Mouse (Mus musculus) kidney, postnatal 25 days (tissue): ENCODE measurements at regions not wholly inside any gene's neighbourhood (a gene's known extent, or its start where the extent isn't known, plus 50 kb on each side); places are given as distances from the start of the nearest gene placed in this dataset.
"Not testable (repeated sequence)": the region's sequence is repeated elsewhere in the genome, so short reads cannot be mapped to it uniquely, and the experiment has no call there.

Source experiments
- DNase-seq, 2 experiments: peaks; one replicate each; pipeline ENCODE4 v3.0.0; 2021; ENCODE audit warnings: mixed read lengths in 2 of 2

DNA sequence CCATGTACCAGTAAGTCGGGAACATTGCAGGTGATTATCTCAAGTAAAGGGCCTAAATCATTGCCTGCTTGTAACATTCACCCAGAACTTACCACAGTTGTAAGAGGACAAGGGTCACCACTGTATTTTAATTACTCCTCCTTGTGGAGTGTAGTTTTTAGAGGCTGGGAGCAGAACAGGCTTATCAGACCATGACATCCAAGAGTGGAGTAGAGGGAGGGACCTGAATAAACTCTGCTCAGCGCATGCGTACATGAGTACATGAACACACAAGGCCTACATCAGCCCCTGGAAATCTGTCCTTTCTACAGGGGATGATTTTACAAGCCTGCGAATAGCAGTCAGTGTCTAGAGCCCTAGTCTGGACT is 456.4 kb downstream of the Cbln4 start:
- DNase-seq: peak; percentile 15 to 45

DNA sequence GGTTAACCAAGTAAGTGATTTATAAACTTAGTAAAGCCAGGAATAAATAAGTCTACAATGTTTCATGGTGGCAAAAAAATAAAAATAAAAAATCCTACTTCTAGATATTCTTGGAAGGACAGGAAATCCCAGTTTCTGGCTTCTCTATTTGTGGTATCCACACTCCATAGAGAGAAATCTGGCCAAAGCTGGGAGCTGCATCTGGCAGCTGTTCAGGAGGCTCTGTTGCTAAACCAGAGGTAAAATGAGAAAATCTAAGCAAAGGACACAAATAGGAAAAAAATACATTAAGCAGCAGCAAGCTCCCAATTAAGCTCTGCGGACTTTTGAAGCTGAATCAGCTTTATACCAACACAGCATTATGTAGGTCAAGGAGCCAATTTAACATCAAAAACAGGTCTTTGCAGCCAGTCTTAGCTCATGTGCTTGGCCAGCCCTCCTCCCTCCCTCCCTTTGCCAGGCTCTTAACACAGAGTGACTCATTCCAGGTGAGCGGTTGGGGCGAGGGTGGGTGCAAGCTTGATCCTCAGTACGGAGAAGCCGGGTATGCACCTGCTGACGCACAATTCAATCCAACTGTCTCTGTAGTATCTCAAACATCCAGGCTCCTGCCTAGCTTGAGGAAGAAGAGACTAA is 456.9 kb downstream of the Cbln4 start:
- peak; percentile 7 to 40 for DNase-seq

DNA sequence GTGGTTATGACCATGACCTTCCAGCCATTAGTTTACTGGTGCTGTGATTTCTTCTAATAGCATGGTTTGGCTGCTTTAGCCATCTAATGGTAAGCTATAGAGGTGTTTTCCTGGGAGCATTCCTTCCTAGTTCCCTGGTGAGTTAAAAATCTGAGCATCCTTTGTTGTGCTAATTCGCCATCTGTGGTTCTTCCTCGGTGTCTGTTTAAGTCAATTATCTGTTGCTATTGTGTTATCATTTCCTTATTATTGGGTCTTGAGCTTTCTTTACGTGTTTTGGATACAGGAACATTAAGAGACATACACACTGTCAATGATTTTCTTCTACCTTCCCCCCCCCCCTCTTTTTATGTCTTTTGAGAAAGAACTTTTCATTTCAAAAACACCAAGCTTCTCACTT is 468.9 kb downstream of the Cbln4 start:
- DNase-seq: no peak

DNA sequence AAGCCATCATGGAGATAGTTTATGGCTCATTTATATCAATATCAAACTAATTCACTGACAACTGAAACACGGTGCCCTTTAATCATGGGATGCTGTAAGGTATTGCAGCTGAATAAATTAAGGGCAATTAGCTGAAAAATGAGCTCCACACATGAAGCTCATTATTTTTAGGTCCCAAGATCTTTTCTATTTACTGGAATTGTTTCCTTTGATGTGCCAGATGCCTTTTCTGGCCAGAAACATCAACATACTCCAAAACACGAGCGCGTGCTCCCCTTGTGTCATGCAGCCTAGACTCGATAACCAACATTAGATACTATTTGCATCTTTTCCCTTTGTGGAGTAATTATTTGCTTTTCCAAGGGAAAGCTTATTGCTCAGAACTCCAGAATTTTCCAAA is 480.6 kb downstream of the Cbln4 start:
- DNase-seq: no peak

DNA sequence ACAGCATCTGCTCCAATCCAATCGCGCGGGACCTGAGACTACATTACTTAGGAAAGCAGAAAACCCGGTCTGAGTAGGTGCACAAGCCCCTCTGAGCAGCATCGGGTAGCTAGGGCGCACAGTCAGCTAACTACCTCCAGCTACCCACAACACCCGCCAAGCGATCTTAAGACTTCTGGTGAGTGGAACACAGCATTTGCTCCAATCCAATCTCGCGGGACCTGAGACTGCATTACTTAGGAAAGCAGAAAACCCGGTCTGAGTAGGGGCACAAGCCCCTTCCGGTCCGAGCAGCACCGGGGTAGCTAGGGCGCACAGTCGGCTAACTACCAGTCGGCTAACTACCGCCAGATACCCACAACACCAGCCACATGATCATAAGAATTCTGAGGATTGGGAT is 500.5 kb downstream of the Cbln4 start:
- DNase-seq: not testable (repeated sequence)

DNA sequence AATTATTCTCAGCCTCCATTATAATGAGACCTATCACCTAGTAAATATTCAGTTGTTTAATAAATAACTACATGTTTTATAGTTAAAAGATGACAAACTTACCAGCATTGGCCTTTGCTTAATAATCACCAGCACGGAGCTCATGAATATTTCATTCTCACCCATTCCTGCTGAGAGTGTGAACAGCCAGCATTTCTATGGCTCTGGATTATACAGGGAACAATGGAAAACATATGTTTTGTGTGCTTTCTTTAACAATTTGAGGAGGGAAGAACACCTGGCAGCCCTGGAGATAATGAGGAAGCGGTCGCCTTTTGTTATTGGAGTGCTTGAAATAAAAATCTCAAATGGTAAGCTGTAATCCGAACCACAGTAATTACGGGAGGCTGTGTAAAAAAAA is 528.4 kb downstream of the Cbln4 start:
- DNase-seq: no peak

DNA sequence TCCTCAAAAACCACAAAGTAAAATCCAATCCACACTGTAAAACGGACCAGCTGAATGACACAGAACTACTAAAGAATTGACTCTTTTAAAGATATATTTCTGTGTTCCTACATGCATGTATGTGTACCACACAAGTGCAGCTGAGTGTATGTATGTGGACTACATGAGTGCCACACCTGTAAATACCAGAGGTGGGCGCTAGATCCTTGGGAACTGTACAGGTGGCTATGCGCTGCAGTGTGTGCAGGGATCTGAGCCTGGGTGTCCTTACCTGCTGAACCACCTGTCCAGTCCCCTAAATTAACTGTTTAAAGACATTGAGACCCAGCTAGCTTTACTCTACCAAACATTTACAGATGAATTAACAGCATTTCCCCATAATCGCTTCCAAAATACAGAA is 546.6 kb downstream of the Cbln4 start:
- DNase-seq: no peak

DNA sequence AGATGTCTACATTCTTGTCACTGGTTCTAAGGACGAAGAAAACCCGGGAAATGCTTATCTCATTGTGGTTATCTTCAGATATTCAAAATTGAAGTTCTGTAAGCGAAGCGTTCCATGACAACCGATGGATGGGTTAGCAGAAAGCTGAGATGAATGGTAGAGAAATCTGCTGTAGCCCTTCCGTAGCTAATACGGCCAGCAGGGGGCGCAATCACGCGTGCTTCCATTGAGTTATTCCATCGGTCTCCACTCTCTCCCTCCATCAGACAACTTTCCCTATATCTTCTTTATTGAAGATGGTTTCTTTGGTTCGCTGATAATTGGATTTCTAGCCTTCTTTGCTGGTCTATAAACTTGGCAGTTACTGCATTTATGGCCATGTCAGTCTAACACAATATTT is 549.5 kb downstream of the Cbln4 start:
- peak in 1 of 2 experiments; percentile 73 for DNase-seq

DNA sequence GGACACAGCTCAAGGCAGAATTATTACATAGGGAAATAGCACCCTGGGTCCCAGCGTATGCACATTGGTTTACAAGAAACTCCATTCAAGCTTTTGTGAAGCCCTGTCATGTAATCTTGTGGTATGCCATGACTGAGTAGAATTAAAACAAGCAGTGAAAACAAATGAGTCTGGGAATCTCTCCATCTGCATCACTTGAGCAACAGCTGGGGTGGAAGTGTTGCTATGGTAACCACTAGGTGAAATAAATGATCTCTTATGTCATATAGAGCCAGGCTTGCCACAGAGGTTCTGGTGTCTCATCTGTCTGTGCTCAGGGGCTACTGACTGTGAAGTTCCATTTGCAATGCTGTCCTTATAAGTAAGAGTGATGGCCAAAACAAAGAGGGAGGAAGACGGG is 556.0 kb downstream of the Cbln4 start:
- no peak for DNase-seq

DNA sequence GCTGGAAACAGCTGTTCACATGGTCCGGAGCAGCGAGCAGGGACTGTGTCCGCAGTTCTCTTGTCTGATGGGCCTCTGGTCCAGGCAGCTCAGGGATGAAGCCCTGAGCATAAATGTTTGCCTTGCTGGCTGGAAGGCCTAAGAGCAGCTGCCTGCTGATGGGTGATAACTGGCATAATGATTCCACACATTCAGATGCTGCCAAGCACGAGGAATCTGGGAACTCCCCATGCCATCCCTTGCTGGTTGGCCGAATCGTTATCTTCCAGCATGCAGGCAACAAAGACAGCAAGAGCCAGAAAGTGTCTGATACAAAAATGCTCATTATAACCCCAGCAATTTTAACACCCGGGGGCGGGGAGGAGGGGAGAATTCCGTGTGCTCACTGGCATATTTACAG is 590.0 kb downstream of the Cbln4 start:
- no peak for DNase-seq

DNA sequence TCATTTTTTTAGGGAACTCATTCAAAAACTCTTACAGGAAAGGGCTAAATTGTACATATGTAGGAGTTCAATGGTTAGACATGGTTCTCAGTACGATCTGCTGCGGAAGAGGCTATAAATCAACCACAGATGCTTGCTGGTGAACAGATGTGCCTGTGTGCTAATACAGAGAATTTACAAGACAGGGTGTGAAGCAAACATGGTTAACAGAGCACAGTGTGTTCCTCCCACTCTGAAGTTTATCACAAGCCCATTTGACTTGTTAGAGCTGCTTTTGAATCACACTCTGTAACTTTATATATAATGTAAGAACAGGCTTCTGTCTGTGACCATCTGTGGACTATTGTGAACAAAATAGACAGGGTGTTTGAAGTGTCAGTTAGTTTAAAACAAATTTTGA is 637.2 kb downstream of the Cbln4 start:
- DNase-seq: no peak

DNA sequence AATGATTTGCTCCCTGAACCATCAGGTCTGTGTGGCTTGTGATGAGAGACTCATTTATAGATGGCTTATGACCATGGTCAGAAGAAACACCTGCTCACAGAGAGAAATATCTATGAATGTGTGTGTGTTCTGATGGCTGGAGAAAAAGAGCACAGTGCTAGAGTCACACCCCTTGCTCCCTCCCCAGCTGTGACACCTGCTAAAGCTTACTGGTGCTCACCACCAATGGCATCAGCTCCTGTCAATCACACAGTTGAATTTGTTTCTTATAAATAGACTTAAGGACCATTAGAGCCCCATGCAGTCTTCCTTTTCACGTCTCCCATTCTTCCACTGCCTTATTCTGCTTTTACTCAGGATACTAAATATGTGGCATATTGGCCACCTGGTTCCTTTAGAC is 654.3 kb downstream of the Cbln4 start:
- DNase-seq: no peak

DNA sequence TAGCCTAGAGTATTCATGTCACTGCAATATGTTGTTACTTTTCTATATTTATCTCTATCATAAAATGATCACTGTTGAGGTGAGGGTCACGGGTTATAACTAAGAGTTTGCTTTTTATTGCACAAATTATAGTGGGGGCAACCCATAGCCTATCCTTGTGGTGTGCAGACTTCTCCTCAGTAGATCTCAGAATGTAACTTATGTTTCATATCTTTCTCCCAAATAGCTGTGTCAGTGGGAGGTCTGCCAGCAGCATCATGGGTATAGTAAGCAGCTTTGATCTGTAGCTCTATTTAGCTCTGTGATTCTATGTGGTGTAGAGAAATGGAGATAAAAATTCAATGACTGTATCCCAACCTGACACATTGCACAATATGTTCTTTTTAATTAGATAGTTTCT is 641.9 kb downstream of the Dok5 start:
- no peak for DNase-seq

DNA sequence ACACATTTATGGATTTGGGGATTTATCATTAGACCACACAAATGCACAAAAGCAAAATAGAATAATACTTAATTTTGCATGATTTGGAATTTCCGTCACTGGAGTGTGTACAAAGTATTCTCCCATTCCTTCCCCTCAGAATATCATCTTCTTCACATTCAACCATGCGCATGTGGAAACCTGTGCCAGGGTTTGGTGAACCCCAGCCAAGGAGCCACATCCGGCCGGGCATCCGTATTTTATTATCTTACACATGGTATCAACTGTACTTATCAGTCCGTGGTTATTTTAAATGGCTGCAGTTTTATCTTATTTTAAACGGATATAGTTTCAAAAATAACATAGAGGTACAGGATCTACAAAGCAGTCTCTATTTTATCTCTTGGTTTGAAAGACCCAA is 641.4 kb downstream of the Dok5 start:
- no peak for DNase-seq

DNA sequence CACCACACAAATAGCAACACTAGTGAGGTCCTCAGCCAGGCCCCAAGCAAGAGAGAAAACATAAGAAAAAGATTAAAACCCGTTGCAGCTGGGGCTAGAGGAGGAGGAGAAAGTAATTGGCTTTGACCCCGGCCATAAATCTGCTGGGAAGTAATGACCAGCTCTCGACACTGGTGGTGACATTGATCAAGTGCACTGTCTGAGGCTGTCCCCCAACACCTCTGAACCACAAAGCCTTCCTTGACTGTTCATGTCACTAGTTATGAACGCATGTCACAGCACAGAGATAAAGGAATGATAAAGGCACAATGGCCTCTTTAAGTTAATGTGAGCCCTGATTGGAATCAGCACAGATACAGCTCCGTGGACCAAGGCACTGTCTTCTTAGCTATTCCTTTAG is 640.1 kb downstream of the Dok5 start:
- no peak for DNase-seq

DNA sequence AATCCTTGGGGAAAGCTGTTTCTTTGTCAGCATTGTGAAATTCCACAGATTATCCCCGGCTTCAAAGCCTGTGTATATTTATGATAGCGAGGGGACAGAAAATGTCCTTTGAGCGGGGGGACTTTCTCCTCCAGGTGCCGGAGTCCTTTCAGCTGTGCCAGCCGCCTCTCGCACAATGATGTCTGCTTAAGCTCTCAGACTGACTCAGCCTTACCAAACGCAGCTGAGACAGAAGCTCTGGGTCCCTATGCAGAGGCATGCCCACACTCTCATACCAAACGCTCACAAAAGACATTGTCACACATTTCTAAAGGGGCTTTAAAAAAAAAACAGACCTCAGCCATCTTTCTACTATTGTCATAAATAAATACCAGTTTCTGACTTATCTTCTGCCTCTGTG is 633.9 kb downstream of the Dok5 start:
- DNase-seq: no peak

DNA sequence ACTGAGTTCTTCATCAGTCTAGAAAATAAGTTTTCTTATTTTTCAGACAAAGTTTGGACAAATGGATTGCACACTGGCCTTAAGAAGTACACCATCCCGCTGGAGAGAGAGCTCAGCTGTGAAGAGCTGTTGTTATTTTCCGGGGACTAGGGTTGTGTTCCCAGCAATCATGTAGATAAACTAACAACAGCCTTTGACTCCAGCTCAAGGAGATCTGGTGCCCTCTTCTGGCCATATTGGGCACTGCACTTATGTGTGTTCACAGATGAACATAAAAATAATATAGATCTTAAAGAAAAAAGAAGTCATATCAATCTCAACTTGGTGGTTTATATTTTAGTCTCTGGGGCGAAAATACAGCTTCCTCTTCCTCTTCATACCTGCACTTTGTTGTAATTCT is 633.0 kb downstream of the Dok5 start:
- DNase-seq: peak in 1 of 2 experiments; percentile 14

DNA sequence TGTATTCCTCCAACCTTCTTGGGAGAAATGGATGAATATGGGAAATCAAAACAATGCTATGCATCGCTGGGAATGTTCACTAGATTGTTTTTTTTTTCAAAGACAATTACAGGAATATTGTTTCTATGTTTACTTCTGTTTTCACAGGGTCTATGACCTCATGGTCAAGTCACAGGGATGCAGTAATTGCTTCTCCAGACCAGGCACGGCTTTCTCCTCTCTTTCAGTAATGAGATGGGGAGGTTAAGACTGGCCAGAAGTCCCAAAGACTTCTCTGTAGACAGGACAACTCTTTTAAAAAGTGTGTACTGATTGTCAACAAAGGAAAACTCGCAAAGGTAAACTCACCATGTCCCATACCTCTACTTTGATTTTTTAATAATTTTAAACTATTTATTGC is 631.8 kb downstream of the Dok5 start:
- no peak for DNase-seq

DNA sequence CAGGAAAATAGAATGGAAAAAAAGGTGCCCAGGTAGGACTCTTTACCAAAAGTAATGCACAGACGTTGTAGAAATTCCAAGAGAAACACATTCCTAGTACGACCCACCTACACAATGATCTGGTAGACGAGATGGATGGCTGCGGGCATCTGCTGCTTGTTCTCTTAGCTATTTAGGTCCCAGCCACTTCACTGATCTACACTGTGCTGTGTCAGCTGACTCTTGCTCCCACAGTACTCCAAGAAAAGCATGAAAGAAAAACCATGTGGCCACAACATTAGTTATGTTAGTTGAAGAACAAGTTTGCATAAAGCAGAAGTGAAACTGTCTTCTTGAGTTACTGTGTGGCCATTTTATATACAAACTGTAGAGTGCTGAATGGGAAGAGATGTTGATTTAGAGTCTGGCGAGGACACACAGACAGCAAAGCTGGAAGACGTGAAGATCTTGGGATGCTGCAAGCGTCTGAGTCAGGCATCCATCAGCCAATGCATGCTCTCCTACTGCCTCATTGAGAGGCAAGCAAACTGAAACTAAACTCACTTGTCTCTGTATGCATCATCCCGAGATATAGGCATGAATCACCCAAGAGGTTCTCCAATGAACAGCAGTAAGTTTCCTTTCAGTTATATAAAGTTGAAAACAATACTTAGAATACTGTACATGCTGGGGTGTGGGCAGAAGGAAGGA is 626.6 kb downstream of the Dok5 start:
- no peak for DNase-seq

DNA sequence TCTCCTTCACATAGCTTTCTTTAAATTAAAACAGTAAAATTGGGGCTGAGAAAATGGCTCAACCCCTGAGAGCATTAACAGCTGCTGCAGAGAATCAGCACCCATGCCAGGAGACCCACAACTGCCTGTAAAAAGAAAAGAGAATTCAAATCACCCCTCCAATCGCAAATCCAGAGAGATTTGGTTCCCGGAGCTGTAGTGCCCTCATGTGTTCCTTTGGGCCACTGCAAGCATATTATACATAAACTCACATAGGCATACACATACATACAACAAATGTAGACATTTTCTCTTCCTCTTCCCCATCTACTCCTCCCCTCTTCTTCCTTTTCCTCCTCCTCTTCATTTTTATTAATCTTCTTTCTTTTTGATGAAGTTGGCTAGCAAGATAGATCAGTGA is 616.5 kb downstream of the Dok5 start:
- no peak for DNase-seq

DNA sequence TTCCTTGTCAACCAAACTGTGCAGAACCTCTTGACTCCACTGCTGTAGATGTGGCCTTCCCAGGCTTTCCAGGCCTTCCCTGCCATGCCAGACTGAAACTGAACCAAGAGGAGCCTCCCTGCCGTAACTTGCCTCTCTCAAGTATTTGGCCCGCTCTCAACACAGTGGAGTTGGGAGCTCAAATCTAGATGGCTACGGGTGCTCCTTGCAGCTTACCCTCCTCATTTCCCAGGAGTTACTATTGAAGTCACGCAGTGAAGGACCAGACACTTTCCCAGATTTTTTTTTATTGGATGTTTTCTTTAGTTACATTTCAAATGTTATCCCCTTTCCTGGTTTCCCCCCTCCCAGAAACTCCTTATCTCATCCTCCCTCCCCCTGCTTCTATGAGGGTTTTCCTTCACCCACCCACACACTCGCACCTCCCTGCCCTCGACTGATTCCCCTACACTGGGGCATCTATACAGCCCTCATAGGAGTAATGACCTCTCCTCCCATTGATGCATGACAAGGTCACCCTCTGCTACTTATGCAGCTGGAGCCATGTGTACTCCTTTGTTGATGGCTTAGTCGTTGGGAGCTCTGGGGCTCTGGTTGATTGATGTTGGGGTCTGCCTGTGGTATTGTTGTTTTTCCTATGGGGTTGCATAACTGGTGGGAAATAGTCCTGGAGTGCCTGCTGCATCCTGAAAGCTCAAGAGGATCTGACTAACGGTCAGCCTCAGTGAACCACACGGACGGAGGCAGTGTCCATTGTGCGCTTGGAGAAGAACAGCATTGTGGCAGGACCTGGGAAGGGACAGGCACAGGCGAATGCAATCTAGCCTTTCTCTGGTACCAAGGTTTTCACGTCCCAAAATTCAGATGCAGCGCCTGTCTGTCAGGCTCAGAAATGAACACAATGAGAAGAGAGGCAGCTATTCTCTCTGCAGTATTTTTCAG is 602.5 kb downstream of the Dok5 start:
- no peak for DNase-seq

DNA sequence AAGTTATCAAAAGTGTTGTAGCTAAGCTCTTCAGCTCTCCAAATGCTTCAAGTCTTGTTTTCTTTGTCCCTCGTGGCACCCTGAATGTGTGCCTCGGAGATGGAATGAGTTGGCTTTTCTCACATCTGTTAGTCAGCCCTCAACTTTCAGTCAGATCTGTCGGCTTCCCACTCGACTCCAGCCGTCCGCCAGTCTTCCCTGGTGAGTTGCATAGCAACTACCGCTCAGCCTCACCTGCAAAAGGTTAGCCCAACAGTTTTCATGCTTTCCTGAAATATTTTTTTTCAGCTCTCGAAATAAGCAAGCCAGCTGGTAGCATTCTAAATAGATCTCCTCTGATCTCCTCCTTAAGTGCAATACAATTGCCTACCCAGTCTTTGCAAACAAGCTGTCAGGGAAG is 601.2 kb downstream of the Dok5 start:
- no peak for DNase-seq

DNA sequence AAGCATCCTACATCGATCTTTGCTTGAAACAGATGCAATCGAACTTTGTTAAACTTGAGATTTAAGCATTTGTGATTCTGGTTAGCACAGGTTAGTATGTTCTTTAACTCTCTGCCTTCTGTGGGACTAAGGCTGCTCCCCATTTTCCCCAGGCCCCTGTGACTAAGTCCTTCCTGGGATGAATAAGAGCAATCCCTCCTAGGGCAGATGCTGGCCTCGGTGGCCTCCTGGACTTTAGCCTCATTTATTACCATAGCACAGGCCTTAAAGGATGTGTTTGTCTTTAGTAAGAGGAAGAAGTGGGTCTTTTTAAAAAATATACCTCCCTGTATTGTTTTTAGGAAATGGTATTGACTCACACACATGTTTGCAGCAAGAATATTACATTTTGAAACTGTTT is 599.9 kb downstream of the Dok5 start:
- DNase-seq: no peak

DNA sequence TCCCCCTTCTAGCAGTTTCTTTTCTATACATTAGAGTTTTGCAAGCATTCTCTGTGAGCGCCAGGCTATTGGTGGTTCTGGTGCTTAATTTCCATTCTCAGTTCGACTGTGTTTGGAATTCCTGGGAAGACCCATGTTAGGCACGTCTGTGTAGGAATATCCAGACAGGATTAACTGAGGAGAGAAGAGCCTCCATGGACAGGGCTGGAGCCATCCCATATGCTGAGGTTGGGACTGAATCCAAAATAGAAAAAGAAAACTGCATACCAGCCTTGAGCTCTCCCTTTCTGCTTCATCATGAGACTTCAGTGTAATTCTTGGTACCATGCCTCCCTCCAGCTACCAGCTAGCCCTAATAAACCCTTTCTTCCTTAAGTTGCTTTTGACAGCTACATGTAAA is 595.3 kb downstream of the Dok5 start:
- DNase-seq: no peak
